Mouse (Mus musculus): ENCODE measurements at regions not wholly inside any gene's neighbourhood (a gene's known extent, or its start where the extent isn't known, plus 50 kb on each side); places are given as distances from the start of the nearest gene placed in this dataset.

DNA sequence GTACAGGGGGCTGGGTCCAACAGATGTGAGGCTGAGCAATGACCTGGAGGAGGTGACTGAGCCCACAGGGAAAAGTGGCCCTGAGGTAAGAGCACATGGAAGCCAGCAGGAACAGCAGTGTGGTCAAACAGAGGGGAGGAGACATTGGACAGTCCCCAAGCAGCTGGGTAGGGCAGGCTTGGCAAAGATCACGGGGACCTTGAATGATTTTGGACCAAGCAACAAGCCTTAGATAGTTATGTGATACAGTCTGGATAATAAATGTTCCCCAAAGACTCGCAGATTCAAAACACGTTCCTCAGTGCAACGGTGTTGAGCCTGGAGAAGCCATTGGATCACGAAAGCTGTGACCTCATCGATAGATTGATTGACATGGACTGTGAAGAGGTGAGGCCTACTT, 64.8 kb upstream of the Aldh1b1 start:
- no peak overlapping the region for H3K9ac ChIP-seq (replicated peaks; ENCODE audit: low read depth, low read length)
- H3K9me3 ChIP-seq (ENCODE audit: control insufficient read depth, low read length): no peaks in the 10 kb centered on the region
- 93% methylated on average over 6 of the region's 6 CpGs for WGBS
- no peaks in the 10 kb centered on the region for H3K36me3 ChIP-seq (ENCODE audit: control insufficient read depth, insufficient read depth)
- no peak overlapping the region for H3K27ac ChIP-seq (ENCODE audit: low read length)
- ATAC-seq: no peak
- H3K4me2 ChIP-seq (ENCODE audit: low read length): no peak overlapping the region
- no peak overlapping the region for H3K4me3 ChIP-seq (replicated peaks; ENCODE audit: low read length)
- no peaks in the 10 kb centered on the region for H3K27me3 ChIP-seq (replicated peaks; ENCODE audit: control insufficient read depth, insufficient read depth, low read length)
- H3K4me1 ChIP-seq (replicated peaks; ENCODE audit: control insufficient read depth, insufficient read depth, low read length): peaks cover 31% of the 10 kb centered on the region

DNA sequence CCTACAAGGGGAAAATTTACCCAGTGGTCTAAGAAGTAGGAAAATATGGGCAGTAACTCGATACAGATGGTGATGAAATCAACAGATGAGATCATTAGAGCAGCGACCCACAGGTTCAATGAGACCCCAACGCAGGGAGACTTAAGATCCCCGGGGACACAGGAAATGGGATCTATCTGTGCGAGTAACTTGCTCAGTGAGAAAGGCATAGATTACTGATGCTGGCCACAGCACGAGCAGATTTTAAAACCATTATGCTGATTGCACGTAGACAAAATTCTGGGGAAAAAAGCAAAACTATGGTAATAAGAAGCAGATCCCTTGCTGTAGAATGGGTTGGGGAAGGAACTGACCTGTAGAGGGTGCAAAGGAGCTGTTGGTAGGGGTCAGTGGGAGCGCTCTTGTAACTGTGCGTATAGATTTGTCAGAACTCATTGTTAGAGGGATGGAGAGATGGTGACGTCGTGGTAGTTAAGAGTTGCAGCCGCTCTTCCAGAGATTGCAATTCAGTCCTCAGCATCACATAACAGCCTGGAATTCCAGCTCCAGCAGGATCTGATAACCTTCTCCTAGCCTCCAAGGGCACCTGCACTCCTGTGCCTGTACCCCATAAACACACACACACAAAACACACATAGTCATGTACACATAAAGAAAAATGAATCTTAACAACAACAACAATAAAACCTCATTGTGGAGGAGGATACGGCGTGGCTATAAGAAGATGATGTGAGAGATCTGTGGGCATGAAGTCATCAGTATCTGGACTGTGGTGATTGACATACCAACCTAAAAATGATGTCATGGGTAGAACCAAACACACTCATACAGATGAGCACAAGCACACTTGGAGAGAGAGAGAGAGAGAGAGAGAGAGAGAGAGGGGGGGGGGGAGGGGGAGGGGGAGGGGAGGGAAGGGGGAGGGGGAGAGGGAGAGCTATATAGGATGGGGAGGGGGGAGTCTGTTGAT, 67.7 kb upstream of the Aldh1b1 start:
- no peak overlapping the region for H3K27ac ChIP-seq (ENCODE audit: low read length)

DNA sequence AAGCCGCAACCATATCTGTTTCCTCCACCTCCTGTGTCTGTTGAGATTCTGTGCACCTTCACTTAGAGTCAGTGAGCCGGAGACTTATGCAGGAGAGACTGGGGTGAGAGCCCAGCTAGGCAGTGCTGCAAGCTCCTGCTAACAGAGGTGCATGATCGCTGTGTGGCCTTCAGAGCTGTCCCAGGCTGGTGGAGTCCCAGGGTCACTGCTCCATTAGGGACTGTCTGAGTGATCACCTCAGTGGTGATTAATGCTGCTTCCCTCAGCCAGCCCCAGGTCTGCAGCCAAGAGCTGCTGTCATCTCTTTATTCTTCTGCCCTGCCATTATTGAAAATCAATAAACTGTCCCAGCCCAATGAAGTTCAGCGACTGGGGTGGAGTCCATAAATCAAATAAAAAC, 69.0 kb upstream of the Aldh1b1 start:
- Histone ChIP-seq H3K4me1 (replicated peaks; ENCODE audit: control insufficient read depth, insufficient read depth, low read length) (peaks cover 15% of the 10 kb centered on the region), H3K27ac (ENCODE audit: low read length) (no peak overlapping the region), H3K4me2 (ENCODE audit: low read length) (no peak overlapping the region), H3K4me3 (replicated peaks; ENCODE audit: low read length) (no peak overlapping the region), H3K9me3 (ENCODE audit: control insufficient read depth, low read length) (no peaks in the 10 kb centered on the region), H3K36me3 (ENCODE audit: control insufficient read depth, insufficient read depth) (no peaks in the 10 kb centered on the region), H3K27me3 (replicated peaks; ENCODE audit: control insufficient read depth, insufficient read depth, low read length) (no peaks in the 10 kb centered on the region), H3K9ac (replicated peaks; ENCODE audit: low read depth, low read length) (no peak overlapping the region)
- ATAC-seq: no peak
- WGBS: 80% methylated on average over 4 of the region's 4 CpGs

More for the DNA sequence above, 67.7 kb upstream of the Aldh1b1 start:
- H3K9me3 ChIP-seq (ENCODE audit: control insufficient read depth, low read length): no peaks in the 10 kb centered on the region
- peak overlapping the region; percentile 12; the same call in 1 of the 2 replicates for H3K9ac ChIP-seq (replicated peaks; ENCODE audit: low read depth, low read length)
- peaks cover 20% of the 10 kb centered on the region for H3K4me1 ChIP-seq (replicated peaks; ENCODE audit: control insufficient read depth, insufficient read depth, low read length)
- WGBS: 27% methylated on average over 14 of the region's 14 CpGs
- no peaks in the 10 kb centered on the region for H3K27me3 ChIP-seq (replicated peaks; ENCODE audit: control insufficient read depth, insufficient read depth, low read length)
- peak; percentile 73 for ATAC-seq
- no peak overlapping the region for H3K4me2 ChIP-seq (ENCODE audit: low read length)
- no peak overlapping the region for H3K4me3 ChIP-seq (replicated peaks; ENCODE audit: low read length)
- no peaks in the 10 kb centered on the region for H3K36me3 ChIP-seq (ENCODE audit: control insufficient read depth, insufficient read depth)

DNA sequence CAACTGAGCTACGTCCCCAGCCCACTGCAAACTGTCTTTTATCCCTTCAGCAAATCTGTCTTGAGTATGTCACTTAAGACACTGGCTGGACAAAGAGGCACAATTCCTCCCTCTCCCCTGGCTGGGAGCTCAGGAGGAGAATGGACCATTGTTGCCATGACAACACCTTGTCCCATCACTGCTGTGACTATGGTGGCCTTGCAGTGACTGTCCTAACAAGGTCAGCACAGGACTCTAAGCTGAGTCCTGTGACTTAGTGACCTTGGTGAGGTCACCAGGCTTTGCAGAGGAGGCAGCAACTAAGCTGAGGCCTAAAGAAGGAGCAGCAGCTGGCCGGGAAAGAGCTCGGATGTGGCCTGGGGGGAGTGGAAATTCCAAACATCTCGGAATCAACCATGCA, 70.0 kb upstream of the Aldh1b1 start:
- 35% methylated on average over 4 of the region's 4 CpGs for WGBS
- H3K4me2 ChIP-seq (ENCODE audit: low read length): no peak overlapping the region

DNA sequence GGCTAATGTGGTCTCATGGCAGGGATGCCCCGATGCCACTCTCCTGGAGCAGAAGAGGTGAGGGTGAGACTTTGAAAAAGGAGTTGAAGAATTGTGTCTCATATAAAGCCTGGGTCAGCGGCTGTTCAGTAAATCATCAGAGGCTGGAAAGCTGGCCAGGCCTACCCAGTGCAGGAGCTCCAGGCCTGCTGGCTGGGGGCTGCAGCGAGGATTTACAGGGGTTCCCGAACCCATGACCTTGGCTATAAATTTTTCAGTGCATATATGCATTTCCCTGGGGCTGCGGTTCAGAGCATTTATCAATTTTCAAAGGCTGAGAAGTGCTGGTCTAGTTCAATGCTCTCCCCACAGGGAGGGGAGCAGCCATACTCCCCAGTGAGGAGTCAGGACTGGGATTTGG, 70.9 kb upstream of the Aldh1b1 start:
- no peak for ATAC-seq
- Histone ChIP-seq H3K36me3 (ENCODE audit: control insufficient read depth, insufficient read depth) (no peaks in the 10 kb centered on the region), H3K4me2 (ENCODE audit: low read length) (no peak overlapping the region), H3K9me3 (ENCODE audit: control insufficient read depth, low read length) (no peaks in the 10 kb centered on the region), H3K4me1 (replicated peaks; ENCODE audit: control insufficient read depth, insufficient read depth, low read length) (peaks cover 22% of the 10 kb centered on the region), H3K27ac (ENCODE audit: low read length) (no peak overlapping the region), H3K4me3 (replicated peaks; ENCODE audit: low read length) (no peak overlapping the region), H3K27me3 (replicated peaks; ENCODE audit: control insufficient read depth, insufficient read depth, low read length) (no peaks in the 10 kb centered on the region), H3K9ac (replicated peaks; ENCODE audit: low read depth, low read length) (no peak overlapping the region)
- WGBS: 84% methylated on average over 5 of the region's 5 CpGs

More for the DNA sequence above, 70.0 kb upstream of the Aldh1b1 start:
- Histone ChIP-seq H3K27ac (ENCODE audit: low read length) (no peak overlapping the region), H3K9ac (replicated peaks; ENCODE audit: low read depth, low read length) (no peak overlapping the region), H3K4me3 (replicated peaks; ENCODE audit: low read length) (no peak overlapping the region), H3K4me1 (replicated peaks; ENCODE audit: control insufficient read depth, insufficient read depth, low read length) (peaks cover 19% of the 10 kb centered on the region), H3K27me3 (replicated peaks; ENCODE audit: control insufficient read depth, insufficient read depth, low read length) (no peaks in the 10 kb centered on the region), H3K36me3 (ENCODE audit: control insufficient read depth, insufficient read depth) (no peaks in the 10 kb centered on the region), H3K9me3 (ENCODE audit: control insufficient read depth, low read length) (no peaks in the 10 kb centered on the region)
- no peak for ATAC-seq

DNA sequence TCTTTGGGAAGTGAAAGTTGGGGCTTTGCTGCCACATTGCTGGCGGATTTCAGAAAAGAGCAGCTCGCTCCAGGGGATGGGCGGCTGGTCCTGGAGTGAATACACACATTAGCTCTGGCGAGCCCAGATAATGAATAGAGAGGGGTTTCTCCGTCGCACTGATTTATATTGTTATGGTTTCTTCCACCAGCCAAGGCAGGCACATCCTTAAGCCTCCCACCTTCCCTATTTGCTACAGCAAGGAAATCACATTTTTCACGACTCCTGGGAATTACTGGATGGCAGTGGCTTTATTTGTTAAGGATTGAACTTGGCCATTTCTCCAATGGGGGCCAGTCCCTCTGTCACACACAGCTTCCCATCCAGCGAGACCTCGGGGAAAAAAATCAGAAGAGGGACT, 71.3 kb upstream of the Aldh1b1 start:
- Histone ChIP-seq H3K4me3 (replicated peaks; ENCODE audit: low read length) (no peak overlapping the region), H3K4me2 (ENCODE audit: low read length) (no peak overlapping the region), H3K9ac (replicated peaks; ENCODE audit: low read depth, low read length) (no peak overlapping the region), H3K27ac (ENCODE audit: low read length) (no peak overlapping the region), H3K4me1 (replicated peaks; ENCODE audit: control insufficient read depth, insufficient read depth, low read length) (peaks cover 22% of the 10 kb centered on the region), H3K36me3 (ENCODE audit: control insufficient read depth, insufficient read depth) (no peaks in the 10 kb centered on the region), H3K9me3 (ENCODE audit: control insufficient read depth, low read length) (no peaks in the 10 kb centered on the region), H3K27me3 (replicated peaks; ENCODE audit: control insufficient read depth, insufficient read depth, low read length) (no peaks in the 10 kb centered on the region)
- ATAC-seq: no peak
- WGBS: 32% methylated on average over 9 of the region's 9 CpGs

DNA sequence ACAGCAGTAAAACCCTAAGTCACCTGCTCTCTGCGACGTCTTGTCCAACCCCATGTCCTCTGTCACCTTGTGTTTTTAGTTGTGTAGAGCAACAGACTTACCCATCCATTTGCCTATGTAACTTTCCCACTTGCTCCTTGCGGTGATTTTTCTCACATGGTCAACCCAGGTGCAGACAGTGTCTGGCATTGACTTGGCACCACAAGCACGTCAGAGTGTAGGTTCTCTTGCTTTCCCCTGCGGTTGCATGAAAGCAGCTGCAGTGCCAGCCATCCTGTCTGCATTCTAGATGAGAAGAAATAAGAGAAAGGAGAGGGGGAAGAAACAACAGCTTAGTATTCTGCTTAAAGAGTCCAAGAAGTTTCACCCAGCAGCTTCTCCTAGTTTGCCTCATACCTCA, 72.0 kb upstream of the Aldh1b1 start:
- H3K27me3 ChIP-seq (replicated peaks; ENCODE audit: control insufficient read depth, insufficient read depth, low read length): no peaks in the 10 kb centered on the region
- H3K4me3 ChIP-seq (replicated peaks; ENCODE audit: low read length): no peak overlapping the region
- no peak overlapping the region for H3K27ac ChIP-seq (ENCODE audit: low read length)
- H3K9me3 ChIP-seq (ENCODE audit: control insufficient read depth, low read length): no peaks in the 10 kb centered on the region
- no peaks in the 10 kb centered on the region for H3K36me3 ChIP-seq (ENCODE audit: control insufficient read depth, insufficient read depth)
- no peak overlapping the region for H3K9ac ChIP-seq (replicated peaks; ENCODE audit: low read depth, low read length)
- ATAC-seq: no peak
- peaks cover 22% of the 10 kb centered on the region for H3K4me1 ChIP-seq (replicated peaks; ENCODE audit: control insufficient read depth, insufficient read depth, low read length)
- WGBS: 88% methylated on average over 5 of the region's 5 CpGs
- no peak overlapping the region for H3K4me2 ChIP-seq (ENCODE audit: low read length)

DNA sequence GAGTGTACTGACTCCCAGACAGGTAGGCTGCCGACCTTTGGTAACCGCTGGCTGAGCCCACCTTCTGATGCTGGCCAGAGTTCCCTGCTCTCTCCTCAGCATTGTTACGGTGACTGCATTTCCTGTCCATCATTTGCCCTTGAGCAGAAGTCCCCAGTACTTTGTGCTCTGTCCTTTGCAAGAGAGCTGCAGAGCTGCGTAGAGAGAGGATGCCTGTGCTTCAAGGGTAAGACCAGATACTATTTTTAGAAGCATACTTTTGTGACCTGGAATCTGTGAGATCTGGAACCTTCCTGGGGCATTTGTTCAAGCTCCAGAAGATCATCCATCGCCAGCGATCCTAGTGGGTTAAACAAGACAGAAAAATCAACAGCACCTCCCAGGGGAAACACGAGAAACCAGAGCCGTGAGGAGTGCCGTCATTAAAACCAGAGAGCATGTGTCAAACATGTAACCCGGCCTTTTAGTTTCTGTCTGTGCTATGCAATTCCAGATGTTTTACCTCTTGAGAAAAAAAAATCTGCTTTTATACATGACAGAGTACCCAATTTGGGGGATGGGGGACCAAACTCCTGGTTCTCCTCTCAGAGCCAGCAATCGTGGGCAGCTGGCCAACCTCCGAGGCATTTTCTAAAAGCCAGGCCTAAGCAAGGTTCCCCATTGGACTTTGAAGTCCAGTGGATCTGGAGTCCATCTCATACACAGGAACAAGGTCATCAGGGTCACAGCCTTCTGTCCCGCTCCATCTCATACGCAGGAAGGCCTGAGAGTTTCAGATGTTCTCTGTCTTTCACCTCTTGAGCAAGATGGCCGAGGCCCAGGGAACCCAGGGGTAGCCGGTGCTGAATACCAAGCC, 73.5 kb upstream of the Aldh1b1 start:
- ATAC-seq: no peak
- H3K36me3 ChIP-seq (ENCODE audit: control insufficient read depth, insufficient read depth): no peaks in the 10 kb centered on the region

DNA sequence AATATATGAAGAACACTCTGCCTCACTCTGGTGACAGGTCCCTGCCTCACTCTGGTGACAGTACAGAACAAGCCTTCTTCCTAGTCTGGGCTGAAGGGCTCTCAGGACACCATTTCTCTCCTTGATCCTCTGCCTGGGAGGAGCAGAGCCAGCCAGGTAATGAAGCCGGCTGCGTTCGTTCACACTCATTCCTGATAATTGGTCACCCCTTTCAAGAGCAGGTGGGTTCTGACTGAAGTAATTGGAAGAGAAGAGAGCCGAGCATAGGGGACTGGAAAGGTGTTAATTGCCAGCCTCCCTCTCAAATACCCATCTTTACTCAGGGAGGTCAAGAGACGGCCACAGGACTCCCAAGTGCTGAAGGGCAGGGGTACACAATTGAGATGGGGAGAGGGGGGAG, 78.5 kb upstream of the Aldh1b1 start:
- H3K9ac ChIP-seq (replicated peaks; ENCODE audit: low read depth, low read length): no peak overlapping the region
- peaks cover 18% of the 10 kb centered on the region for H3K4me1 ChIP-seq (replicated peaks; ENCODE audit: control insufficient read depth, insufficient read depth, low read length)
- no peaks in the 10 kb centered on the region for H3K27me3 ChIP-seq (replicated peaks; ENCODE audit: control insufficient read depth, insufficient read depth, low read length)
- H3K27ac ChIP-seq (ENCODE audit: low read length): no peak overlapping the region
- H3K9me3 ChIP-seq (ENCODE audit: control insufficient read depth, low read length): no peaks in the 10 kb centered on the region
- 17% methylated on average over 5 of the region's 5 CpGs for WGBS
- no peak overlapping the region for H3K4me3 ChIP-seq (replicated peaks; ENCODE audit: low read length)
- H3K36me3 ChIP-seq (ENCODE audit: control insufficient read depth, insufficient read depth): no peaks in the 10 kb centered on the region
- peak; percentile 18; the same call in 1 of the 2 replicates for ATAC-seq
- no peak overlapping the region for H3K4me2 ChIP-seq (ENCODE audit: low read length)

More for the DNA sequence above, 73.5 kb upstream of the Aldh1b1 start:
- 77% methylated on average over 16 of the region's 16 CpGs for WGBS
- H3K9me3 ChIP-seq (ENCODE audit: control insufficient read depth, low read length): no peaks in the 10 kb centered on the region
- no peaks in the 10 kb centered on the region for H3K27me3 ChIP-seq (replicated peaks; ENCODE audit: control insufficient read depth, insufficient read depth, low read length)
- no peak overlapping the region for H3K9ac ChIP-seq (replicated peaks; ENCODE audit: low read depth, low read length)
- no peak overlapping the region for H3K4me3 ChIP-seq (replicated peaks; ENCODE audit: low read length)
- no peak overlapping the region for H3K4me2 ChIP-seq (ENCODE audit: low read length)
- H3K27ac ChIP-seq (ENCODE audit: low read length): no peak overlapping the region
- H3K4me1 ChIP-seq (replicated peaks; ENCODE audit: control insufficient read depth, insufficient read depth, low read length): peaks cover 15% of the 10 kb centered on the region
